Mouse (Mus musculus) cerebellum, adult 2 months (tissue): ENCODE measurements around the gene Pcbp4. TPM values are rescaled to one million over a fixed set of nuclear protein-coding genes. Genes with fewer than 3 reads are reported as not detected.

Source experiments
- DNase-seq, 2 experiments: peaks; one replicate each; pipeline ENCODE4 v3.0.0; 2021
- H3K27ac ChIP-seq: fragments of 200-500 bp; 2 replicates; pipeline ENCODE4 v1.5.1; 2012; ENCODE audit warnings: low read length, control low read depth, inconsistent platforms; ENCODE audit not compliant: insufficient read depth
- H3K27me3 ChIP-seq: fragments of 200-500 bp; 2 replicates; pipeline ENCODE4 v1.6.1; 2012; ENCODE audit warnings: inconsistent platforms, mild to moderate bottlenecking, low read length, moderate library complexity; ENCODE audit not compliant: control insufficient read depth, insufficient read depth
- H3K4me1 ChIP-seq: fragments of 200-500 bp; 2 replicates; pipeline ENCODE4 v1.6.1; 2011; ENCODE audit warnings: low read length; ENCODE audit not compliant: control insufficient read depth, insufficient read depth
- H3K4me3 ChIP-seq: fragments of 200-500 bp; replicated peaks from 2 replicates; pipeline ENCODE3; 2011; ENCODE audit warnings: mild to moderate bottlenecking, low read depth, low read length, control low read depth; ENCODE audit not compliant: insufficient read depth
- CTCF ChIP-seq: fragments of 200-500 bp; IDR thresholded peaks from 2 replicates; pipeline ENCODE4 v1.5.1; 2011; ENCODE audit warnings: low read depth, mild to moderate bottlenecking, control low read depth, low read length, moderate library complexity, borderline replicate concordance; ENCODE audit not compliant: insufficient read depth
- POLR2A ChIP-seq: fragments of 200-500 bp; IDR thresholded peaks from 2 replicates; pipeline ENCODE4 v1.6.1; 2011; ENCODE audit warnings: low read length, control low read depth, borderline replicate concordance; ENCODE audit not compliant: insufficient read depth
- WGBS: fragments of 180-500 bp; shearing (Covaris S2); methylation state at CpG from one replicate; pipeline ENCODE4 v1.1.7; 2018; 5-methylcytosine and 5-hydroxymethylcytosine counted together
- polyA plus RNA-seq: library from polyadenylated mRNA; depleted of rRNA; stranded (reverse); fragments of >200 nt; gene quantifications from 2 replicates; pipeline ENCODE4 v1.2.3, GENCODE M21; 2012

Gene Pcbp4
- polyA plus RNA-seq, 1 experiment = 515 TPM

DNA sequence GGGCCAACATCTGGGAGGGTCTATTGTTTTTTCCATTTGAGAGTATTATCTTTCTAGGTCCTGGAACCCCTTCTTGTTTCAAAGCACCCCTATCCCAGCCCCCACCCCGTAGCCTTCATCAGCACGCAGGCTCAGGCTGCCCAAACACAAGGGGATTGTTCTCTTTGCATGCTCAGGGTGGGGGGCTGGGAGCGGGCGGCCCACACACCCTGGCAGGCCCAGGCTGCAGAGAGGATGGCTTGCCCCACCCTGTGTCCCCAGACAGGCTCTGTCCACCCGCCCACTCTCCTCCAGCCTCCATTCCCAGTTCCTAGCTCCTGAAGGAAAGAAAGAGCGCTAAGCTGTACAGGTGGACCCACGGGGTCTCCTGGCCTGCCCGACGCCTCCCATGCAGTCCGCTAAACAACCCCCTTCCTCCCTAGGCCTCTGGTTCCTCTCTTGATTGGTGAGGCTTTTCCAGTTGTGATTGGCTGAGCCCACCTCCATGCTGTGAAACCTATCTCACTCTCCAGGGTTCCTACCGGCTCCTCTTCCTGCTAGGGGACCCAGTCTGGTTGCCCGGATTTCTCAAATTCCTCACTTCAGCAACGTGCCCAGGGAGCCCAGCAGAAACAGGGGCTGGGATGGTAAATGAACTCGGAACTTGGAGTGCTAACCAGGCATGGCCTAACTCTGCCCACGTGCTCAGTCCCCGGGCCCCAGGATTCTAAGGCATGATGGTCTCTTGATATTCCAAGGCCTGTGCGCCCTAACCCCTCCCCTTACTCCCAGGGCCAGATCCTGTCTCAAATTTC, 2.0 kb downstream of the Pcbp4 start:
- H3K4me3 ChIP-seq = peak overlapping the region; percentile 94
- 8% methylated on average over 17 of the region's 17 CpGs for WGBS
- peak; percentile 44 to 46 for DNase-seq
- H3K4me1 ChIP-seq = peaks cover 57% of the 10 kb centered on the region
- H3K27ac ChIP-seq = peak overlapping the region; percentile 81
- no peak for TF ChIP-seq CTCF
- no peaks in the 10 kb centered on the region for H3K27me3 ChIP-seq

DNA sequence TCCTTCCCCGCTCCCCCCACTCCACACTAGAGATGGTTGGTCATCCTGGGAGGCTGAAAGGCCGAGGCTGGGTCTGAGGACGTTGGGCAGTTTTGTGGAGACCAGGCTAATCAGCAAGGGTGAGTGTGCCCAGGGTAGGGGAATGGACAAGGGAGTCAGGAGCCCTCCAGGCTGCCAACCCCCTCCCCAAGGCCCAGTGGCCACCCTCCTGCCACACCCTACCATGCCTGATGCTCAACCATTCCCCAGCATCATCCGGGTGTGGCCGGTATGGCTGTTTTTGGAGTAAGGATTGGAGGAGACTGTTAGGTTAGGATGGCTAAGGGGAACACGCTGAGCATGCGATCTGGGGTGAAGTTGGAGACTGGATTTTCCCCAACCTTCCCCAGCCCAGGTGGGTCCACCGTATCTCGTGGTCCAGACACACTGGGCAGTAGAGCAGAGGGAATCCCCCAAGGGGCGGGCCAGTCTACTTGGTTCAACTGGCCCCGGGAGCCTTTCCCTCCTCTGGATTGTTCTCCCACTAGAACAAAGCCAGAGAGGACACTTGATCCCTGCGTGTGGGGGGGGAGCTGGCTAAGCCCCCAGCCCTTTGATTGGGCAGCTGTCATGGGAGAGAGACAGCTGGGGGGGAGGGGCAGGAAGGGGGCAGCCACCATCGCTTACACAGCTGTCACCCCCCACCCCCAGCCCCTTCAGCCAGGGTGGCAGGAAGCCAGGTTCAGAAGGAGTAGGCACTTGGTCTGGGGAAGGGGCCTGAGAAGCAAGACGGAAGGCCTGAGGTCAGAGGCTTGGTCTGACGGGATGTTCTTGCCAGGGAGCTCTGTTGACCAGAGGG, 3.5 kb downstream of the Pcbp4 start:
- no peak for TF ChIP-seq CTCF
- TF ChIP-seq POLR2A = no peak
- Histone ChIP-seq H3K27me3 (no peaks in the 10 kb centered on the region), H3K4me3 (no peak overlapping the region), H3K27ac (0 out of 2 replicates have a peak overlapping the region, but pooled peaks have one; percentile 29), H3K4me1 (peaks cover 46% of the 10 kb centered on the region)
- WGBS = 30% methylated on average over 15 of the region's 15 CpGs
- peak in 1 of 2 experiments; percentile 43 for DNase-seq

DNA sequence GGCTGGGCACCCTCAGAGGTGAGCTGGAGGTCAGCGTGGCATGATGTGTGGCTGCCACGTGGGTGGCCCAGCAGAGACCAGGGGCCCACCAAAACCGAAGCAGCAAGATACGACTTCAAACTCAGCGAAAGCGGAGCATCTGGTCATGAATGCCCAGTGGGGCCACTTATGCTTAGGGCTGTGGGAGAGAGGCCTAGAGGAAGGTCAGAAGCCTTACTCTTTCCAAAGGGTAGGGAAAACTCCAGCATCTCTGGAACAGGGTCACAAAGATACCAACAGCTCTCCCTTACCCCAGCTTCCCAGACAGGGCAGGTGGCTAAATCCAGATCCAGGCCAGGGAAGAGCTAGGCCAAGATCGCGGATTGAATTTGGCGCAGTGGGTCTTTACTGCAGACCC, 4.1 kb downstream of the Pcbp4 start:
- peaks cover 41% of the 10 kb centered on the region for H3K4me1 ChIP-seq
- no peak for DNase-seq
- no peak for TF ChIP-seq CTCF
- TF ChIP-seq POLR2A = no peak
- no peak overlapping the region for H3K4me3 ChIP-seq
- H3K27ac ChIP-seq = 0 out of 2 replicates have a peak overlapping the region, but pooled peaks have one; percentile 29
- WGBS = 22% methylated on average over 9 of the region's 9 CpGs
- no peaks in the 10 kb centered on the region for H3K27me3 ChIP-seq

DNA sequence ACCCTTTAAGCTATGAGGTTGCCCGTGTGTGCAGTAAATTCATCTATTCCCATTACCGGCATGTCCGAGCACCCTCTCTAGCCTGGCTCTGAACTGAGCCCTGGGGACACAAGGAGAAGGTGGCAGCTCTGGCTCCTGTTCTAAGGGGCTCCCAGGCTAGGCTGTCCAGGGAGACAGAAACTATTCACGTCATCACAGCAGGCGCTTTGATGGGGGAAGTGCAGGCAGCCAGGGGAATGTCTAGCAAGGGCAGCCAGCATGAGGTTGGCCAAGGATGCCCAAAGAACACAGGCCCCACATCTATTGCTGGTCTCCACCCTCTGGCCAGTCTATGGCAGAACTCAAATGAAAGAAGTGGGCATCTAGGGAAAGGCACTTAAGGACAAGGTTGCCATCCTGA, 4.8 kb downstream of the Pcbp4 start:
- Histone ChIP-seq H3K4me3 (no peak overlapping the region), H3K4me1 (peaks cover 42% of the 10 kb centered on the region), H3K27ac (0 out of 2 replicates have a peak overlapping the region, but pooled peaks have one; percentile 29), H3K27me3 (no peaks in the 10 kb centered on the region)
- TF ChIP-seq POLR2A = no peak
- TF ChIP-seq CTCF = no peak
- 27% methylated on average over 5 of the region's 5 CpGs for WGBS
- peak; percentile 54 to 56 for DNase-seq

GRCm38 (mm10) chr9:106459946-106460345, 6.9 kb downstream of the Pcbp4 start:
- Histone ChIP-seq H3K4me1 (peaks cover 37% of the 10 kb centered on the region), H3K27ac (peak overlapping the region; percentile 75), H3K27me3 (no peaks in the 10 kb centered on the region), H3K4me3 (peak overlapping the region; percentile 95)
- peak in 1 of 2 experiments; percentile 66 for DNase-seq
- TF ChIP-seq POLR2A = no peak
- TF ChIP-seq CTCF = no peak
- 18% methylated on average over 15 of the region's 15 CpGs for WGBS

DNA sequence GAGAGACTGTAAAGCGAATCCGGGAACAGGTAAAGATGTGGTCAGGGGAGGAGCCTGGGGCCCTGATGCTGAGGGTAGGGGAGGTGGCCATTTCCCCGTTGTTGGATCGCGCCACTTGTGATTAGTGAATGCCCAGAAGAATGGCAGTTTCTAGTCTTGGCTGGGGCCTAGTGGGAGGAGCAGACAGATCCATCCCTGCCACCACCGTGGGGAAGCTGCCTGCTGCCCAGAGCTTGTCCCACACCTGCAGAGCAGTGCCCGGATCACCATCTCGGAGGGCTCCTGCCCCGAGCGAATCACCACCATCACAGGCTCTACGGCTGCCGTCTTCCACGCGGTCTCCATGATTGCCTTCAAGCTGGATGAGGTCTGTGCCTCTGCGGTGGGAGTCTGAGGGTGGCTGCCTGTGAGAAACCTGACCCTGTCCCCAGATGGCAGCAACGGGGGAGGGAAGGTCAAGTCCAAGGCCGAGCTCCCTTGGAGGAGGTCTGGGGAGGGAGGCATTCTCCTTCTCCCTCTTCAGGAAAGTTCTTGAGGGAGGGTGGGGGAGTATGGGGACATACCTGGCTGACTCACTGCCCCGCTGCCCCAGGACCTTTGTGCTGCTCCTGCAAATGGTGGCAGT, 7.4 kb downstream of the Pcbp4 start:
- peak; percentile 86 to 89 for DNase-seq
- H3K27ac ChIP-seq = peak overlapping the region; percentile 75
- H3K27me3 ChIP-seq = no peaks in the 10 kb centered on the region
- peak overlapping the region; percentile 95 for H3K4me3 ChIP-seq
- H3K4me1 ChIP-seq = peaks cover 33% of the 10 kb centered on the region
- WGBS = 13% methylated on average over 18 of the region's 18 CpGs
- TF ChIP-seq POLR2A = peak; percentile 82
- TF ChIP-seq CTCF = no peak

DNA sequence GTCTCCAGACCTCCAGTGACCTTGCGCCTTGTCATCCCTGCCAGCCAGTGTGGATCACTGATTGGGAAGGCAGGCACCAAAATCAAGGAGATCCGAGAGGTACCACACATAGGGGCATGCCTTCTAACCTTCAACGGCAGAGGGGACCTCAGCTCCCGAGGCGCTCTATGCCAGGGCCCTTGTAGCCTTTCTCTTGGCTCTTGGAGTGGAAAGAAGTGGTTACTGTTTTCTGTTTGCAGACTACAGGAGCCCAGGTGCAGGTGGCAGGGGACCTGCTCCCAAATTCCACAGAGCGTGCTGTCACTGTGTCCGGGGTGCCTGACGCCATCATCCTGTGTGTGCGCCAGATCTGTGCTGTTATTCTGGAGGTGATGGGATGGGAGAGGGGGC, 7.9 kb downstream of the Pcbp4 start:
- no peak for TF ChIP-seq CTCF
- no peak for TF ChIP-seq POLR2A
- peak overlapping the region; percentile 75 for H3K27ac ChIP-seq
- H3K27me3 ChIP-seq = no peaks in the 10 kb centered on the region
- peak overlapping the region; percentile 95 for H3K4me3 ChIP-seq
- H3K4me1 ChIP-seq = peaks cover 31% of the 10 kb centered on the region
- peak; percentile 45 to 66 for DNase-seq
- WGBS = 15% methylated on average over 9 of the region's 9 CpGs
